Mouse (Mus musculus) retina, adult 2 months (tissue): Measurements from ENCODE around the gene Olfr896-ps1.

Source experiments
- DNase-seq: peaks from one replicate; pipeline ENCODE4 v3.0.0-alpha.2; 2012; ENCODE audit warnings: low read depth, low spot score

Gene Olfr896-ps1

DNA sequence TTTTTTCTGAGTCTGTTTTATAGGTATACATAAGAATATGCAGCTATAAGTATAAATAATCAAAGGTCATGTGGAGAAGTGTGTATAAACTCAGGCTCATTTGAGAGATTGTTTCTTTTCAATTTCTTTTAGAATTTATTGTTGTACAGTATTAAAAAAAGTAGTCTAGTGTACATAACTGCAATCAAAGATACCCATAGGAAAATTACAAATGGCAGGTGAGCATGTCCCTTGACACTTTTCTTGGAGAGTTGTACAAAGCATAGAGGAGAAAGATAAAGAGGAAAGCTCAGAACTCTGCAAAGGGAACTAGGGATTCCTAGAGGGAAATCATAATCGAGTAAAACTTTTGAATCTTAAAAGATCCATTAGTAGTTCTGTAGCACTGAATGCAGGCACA lies at the start of gene Olfr896-ps1:
Gene Olfr896-ps1 (plus strand): TSS at position 301 of the 400 bp plus-strand sequence.
- DNase-seq = no peak

DNA sequence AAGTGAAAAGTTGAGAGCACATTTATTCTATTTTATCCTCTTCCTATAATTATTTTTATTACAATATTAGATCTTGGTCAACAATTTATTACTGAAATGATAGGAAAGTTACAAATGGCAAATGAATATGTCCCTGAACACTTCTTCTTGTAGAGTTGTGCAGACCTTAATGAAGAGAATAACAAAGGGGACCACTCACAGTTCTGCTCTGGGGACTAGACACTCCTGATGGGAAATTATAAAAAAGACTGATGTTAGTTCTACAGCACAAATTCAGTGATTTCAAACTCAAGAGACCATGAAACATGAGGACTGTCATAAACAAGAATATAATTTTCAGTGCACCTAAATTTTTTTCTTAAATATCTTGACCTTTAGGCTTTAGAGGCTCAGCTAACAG lies 38.4 kb upstream of the Olfr896-ps1 start, which contains the start of gene Olfr143:
Gene Olfr143 (plus strand): TSS at position 301 of the 400 bp plus-strand sequence.
- DNase-seq = no peak

- no peak for DNase-seq
Measured at GRCm38 (mm10) chr9:38267551-38267950, 23.4 kb upstream of the Olfr896-ps1 start, which contains the start of gene Olfr895. TSS of gene Olfr895 (plus strand) at chr9:38267851.

- no peak for DNase-seq
Measured at GRCm38 (mm10) chr9:38328760-38329159, 37.9 kb downstream of the Olfr896-ps1 start, which contains the start of gene Olfr25. TSS of gene Olfr25 (plus strand) at chr9:38329060.
